Mouse (Mus musculus) kidney, embryonic 14.5 days (tissue): ENCODE data around the gene Rtkn2. TPM values are rescaled to one million over a fixed set of nuclear protein-coding genes. Genes with fewer than 3 reads are reported as not detected.

ENCODE experiments used
- ATAC-seq: fragments of 200-750 bp; cut with Nextera tagmentation; 2 replicates; pipeline ENCODE4 v1.8.0; 2017; ENCODE audit warnings: moderate number of reproducible peaks, mild to moderate bottlenecking, moderate TSS enrichment, moderate library complexity; ENCODE audit not compliant: low FRiP score, low TSS enrichment
- H3K27ac ChIP-seq: fragments of 300-500 bp; sonication (generic); 2 replicates; pipeline ENCODE4 v1.5.1; 2014; ENCODE audit warnings: low read depth, mild to moderate bottlenecking, low read length, moderate library complexity, mixed read lengths
- H3K27me3 ChIP-seq: fragments of 300-500 bp; sonication (generic); 2 replicates; pipeline ENCODE4 v1.6.1; 2014; ENCODE audit warnings: mild to moderate bottlenecking, low read length; ENCODE audit not compliant: control insufficient read depth, insufficient read depth
- H3K36me3 ChIP-seq: fragments of 300-500 bp; sonication (generic); 2 replicates; pipeline ENCODE4 v1.6.1; 2014; ENCODE audit warnings: low read length, mixed read lengths; ENCODE audit not compliant: control insufficient read depth, insufficient read depth
- H3K4me1 ChIP-seq: fragments of 300-500 bp; sonication (generic); 2 replicates; pipeline ENCODE4 v1.6.1; 2014; ENCODE audit warnings: low read length, mixed read lengths; ENCODE audit not compliant: control insufficient read depth, insufficient read depth
- H3K4me2 ChIP-seq: fragments of 300-500 bp; sonication (generic); replicated peaks from 2 replicates; pipeline ENCODE4 v1.6.1; 2014; ENCODE audit warnings: low read depth, mild to moderate bottlenecking, low read length
- H3K4me3 ChIP-seq: fragments of 300-500 bp; sonication (generic); 2 replicates; pipeline ENCODE4 v1.5.1; 2014; ENCODE audit warnings: mild to moderate bottlenecking, low read length
- H3K9ac ChIP-seq: fragments of 300-500 bp; sonication (generic); 2 replicates; pipeline ENCODE4 v1.6.1; 2014; ENCODE audit warnings: low read depth, mild to moderate bottlenecking, low read length, moderate library complexity
- H3K9me3 ChIP-seq: fragments of 300-500 bp; sonication (generic); 2 replicates; pipeline ENCODE4 v1.6.1; 2016; ENCODE audit warnings: low read length; ENCODE audit not compliant: control insufficient read depth
- WGBS: fragments of 180-500 bp; shearing (Covaris S2); extraction: QIAGEN DNeasy Blood & Tissue Kit; methylation state at CpG from one replicate; pipeline ENCODE4 v1.1.7; 2014; 5-methylcytosine and 5-hydroxymethylcytosine counted together
- polyA plus RNA-seq: library from polyadenylated mRNA; unstranded; fragments of >200 nt; fragmentation: Nextera tagmentation; extraction: Ambion mirVana; gene quantifications from 2 replicates; pipeline ENCODE4 v1.2.1, GENCODE M21; 2014

The Rtkn2 gene
- polyA plus RNA-seq, 1 experiment from 2014 or later: 11.5 TPM

- Histone ChIP-seq H3K27ac (no peak overlapping the region), H3K4me3 (no peak overlapping the region), H3K9ac (no peak overlapping the region), H3K4me2 (no peak overlapping the region), H3K9me3 (no peaks in the 10 kb centered on the region), H3K27me3 (no peaks in the 10 kb centered on the region), H3K4me1 (peaks cover 7% of the 10 kb centered on the region; the same call in 1 of the 2 replicates), H3K36me3 (peaks cover 7% of the 10 kb centered on the region)
- 62% methylated on average over 15 of the region's 15 CpGs for WGBS
- ATAC-seq: no peak
Observed at GRCm38 (mm10) chr10:68089435-68090196, 110.2 kb downstream of the Rtkn2 start.

GRCm38 (mm10) chr10:68090197-68090535 is 110.8 kb downstream of the Rtkn2 start:
- 62% methylated on average over 4 of the region's 4 CpGs for WGBS
- no peak overlapping the region for H3K4me3 ChIP-seq
- peaks cover 13% of the 10 kb centered on the region for H3K36me3 ChIP-seq
- no peak overlapping the region for H3K9ac ChIP-seq
- no peak overlapping the region for H3K27ac ChIP-seq
- peaks cover 7% of the 10 kb centered on the region; the same call in 1 of the 2 replicates for H3K4me1 ChIP-seq
- no peaks in the 10 kb centered on the region for H3K27me3 ChIP-seq
- H3K9me3 ChIP-seq: no peaks in the 10 kb centered on the region
- no peak overlapping the region for H3K4me2 ChIP-seq
- ATAC-seq: peak; percentile 62; the same call in 1 of the 2 replicates

DNA sequence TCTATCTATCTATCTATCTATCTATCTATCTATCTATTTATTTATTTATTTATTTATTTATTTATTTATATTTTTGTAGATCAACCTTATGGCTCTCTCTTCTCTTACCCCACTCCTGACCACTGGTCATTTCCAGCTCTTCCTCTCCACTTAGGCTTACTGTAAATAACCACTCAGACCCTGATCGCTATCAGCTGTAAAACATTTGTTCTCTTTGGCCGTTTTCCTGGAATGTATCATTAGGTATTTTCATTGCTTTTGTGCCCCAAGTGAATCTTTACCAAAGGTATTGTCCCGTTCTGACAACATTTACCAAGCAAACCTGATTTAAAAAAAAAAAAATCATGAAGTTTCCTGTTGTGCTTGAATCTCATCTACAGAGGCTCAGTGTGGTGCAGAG is 111.2 kb downstream of the Rtkn2 start:
- Histone ChIP-seq H3K36me3 (peaks cover 16% of the 10 kb centered on the region), H3K27ac (no peak overlapping the region), H3K4me2 (no peak overlapping the region), H3K9ac (no peak overlapping the region), H3K9me3 (no peaks in the 10 kb centered on the region), H3K4me1 (peaks cover 7% of the 10 kb centered on the region; the same call in 1 of the 2 replicates), H3K27me3 (no peaks in the 10 kb centered on the region), H3K4me3 (no peak overlapping the region)
- WGBS: 64% methylated on average over 3 of the region's 3 CpGs
- no peak for ATAC-seq

- H3K9me3 ChIP-seq: no peaks in the 10 kb centered on the region
- H3K4me2 ChIP-seq: no peak overlapping the region
- H3K9ac ChIP-seq: no peak overlapping the region
- peaks cover 17% of the 10 kb centered on the region for H3K36me3 ChIP-seq
- H3K4me3 ChIP-seq: no peak overlapping the region
- ATAC-seq: no peak
- H3K27ac ChIP-seq: no peak overlapping the region
- 77% methylated on average over 11 of the region's 11 CpGs for WGBS
- H3K4me1 ChIP-seq: peaks cover 7% of the 10 kb centered on the region; the same call in 1 of the 2 replicates
- no peaks in the 10 kb centered on the region for H3K27me3 ChIP-seq
Observed at GRCm38 (mm10) chr10:68091011-68091410, 111.6 kb downstream of the Rtkn2 start.

DNA sequence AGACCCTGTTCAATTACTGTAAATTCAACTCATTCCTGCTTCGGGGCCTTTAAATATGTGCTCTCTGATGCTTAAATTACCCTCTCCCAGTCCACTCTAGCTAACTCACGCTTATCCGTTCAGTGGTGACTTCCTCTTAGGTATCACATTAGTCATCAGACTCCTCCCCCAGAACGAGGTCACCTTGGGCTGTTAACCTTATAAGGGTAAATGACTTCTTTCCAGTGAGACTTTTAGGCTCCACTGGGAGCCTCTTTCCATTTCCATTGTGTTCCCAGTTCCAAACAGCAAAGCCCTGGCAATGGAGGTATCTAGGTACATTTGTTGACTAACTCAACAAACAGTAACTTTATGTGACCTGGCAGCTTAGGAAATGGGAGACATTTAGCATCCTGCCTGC is 112.5 kb downstream of the Rtkn2 start:
- Histone ChIP-seq H3K4me3 (no peak overlapping the region), H3K9me3 (no peaks in the 10 kb centered on the region), H3K27me3 (no peaks in the 10 kb centered on the region), H3K9ac (no peak overlapping the region), H3K4me2 (no peak overlapping the region), H3K27ac (no peak overlapping the region), H3K4me1 (peaks cover 7% of the 10 kb centered on the region; the same call in 1 of the 2 replicates), H3K36me3 (peaks cover 26% of the 10 kb centered on the region)
- no peak for ATAC-seq
- 49% methylated on average over 4 of the region's 4 CpGs for WGBS

DNA sequence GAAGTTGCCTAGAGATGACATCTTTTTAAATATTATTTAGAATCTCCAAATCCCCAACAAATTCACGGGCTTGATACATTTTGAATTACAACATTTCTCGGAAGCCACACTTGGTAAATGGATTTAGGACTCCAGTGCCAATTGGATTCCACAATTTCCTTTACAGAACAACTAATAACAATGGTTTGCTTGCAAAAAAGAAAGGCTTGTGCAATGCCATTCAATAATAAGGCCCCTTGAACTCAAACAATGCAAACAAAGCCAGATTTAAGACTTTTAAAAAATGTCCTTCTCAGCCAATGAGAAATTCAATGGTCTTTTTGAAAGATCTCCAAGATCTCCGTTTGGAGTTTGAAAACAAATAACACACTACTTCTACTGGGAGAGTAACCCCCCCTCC is 114.1 kb downstream of the Rtkn2 start:
- Histone ChIP-seq H3K4me2 (no peak overlapping the region), H3K27me3 (no peaks in the 10 kb centered on the region), H3K4me1 (peaks cover 7% of the 10 kb centered on the region; the same call in 1 of the 2 replicates), H3K9me3 (no peaks in the 10 kb centered on the region), H3K9ac (no peak overlapping the region), H3K36me3 (peaks cover 42% of the 10 kb centered on the region), H3K4me3 (no peak overlapping the region), H3K27ac (no peak overlapping the region)
- 84% methylated on average over 3 of the region's 3 CpGs for WGBS
- no peak for ATAC-seq

DNA sequence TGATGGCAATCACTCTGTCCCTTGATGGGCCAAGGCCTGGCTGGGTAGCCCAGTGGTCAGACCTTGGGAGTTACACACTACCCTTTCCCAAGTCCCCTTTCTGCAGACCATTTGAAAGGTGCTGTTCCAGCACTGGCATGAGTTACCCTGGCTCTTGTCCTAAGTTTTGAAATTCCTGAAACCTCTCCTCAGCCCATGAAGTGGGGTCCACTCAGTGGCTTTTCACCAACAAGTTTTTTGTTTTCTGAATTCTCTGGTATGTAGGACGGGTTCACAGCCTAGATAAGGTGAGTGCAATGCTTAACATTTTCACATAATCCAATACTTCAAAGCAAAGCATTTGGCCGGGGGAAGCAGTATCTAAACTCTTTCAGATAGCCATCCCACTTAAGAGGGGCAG is 115.8 kb downstream of the Rtkn2 start:
- H3K9me3 ChIP-seq: no peaks in the 10 kb centered on the region
- H3K27me3 ChIP-seq: no peaks in the 10 kb centered on the region
- peaks cover 46% of the 10 kb centered on the region for H3K36me3 ChIP-seq
- WGBS: 92% methylated on average over 2 of the region's 2 CpGs
- no peak overlapping the region for H3K9ac ChIP-seq
- peaks cover 7% of the 10 kb centered on the region; the same call in 1 of the 2 replicates for H3K4me1 ChIP-seq
- no peak overlapping the region for H3K4me3 ChIP-seq
- no peak for ATAC-seq
- no peak overlapping the region for H3K27ac ChIP-seq
- no peak overlapping the region for H3K4me2 ChIP-seq

GRCm38 (mm10) chr10:68096395-68096794 is 117.0 kb downstream of the Rtkn2 start:
- WGBS: 95% methylated on average over 12 of the region's 12 CpGs
- no peaks in the 10 kb centered on the region for H3K9me3 ChIP-seq
- H3K27ac ChIP-seq: no peak overlapping the region
- H3K36me3 ChIP-seq: peaks cover 55% of the 10 kb centered on the region
- H3K27me3 ChIP-seq: no peaks in the 10 kb centered on the region
- H3K4me1 ChIP-seq: no peaks in the 10 kb centered on the region
- H3K9ac ChIP-seq: no peak overlapping the region
- no peak overlapping the region for H3K4me3 ChIP-seq
- no peak for ATAC-seq
- H3K4me2 ChIP-seq: no peak overlapping the region

GRCm38 (mm10) chr10:68097821-68098675 is 118.7 kb downstream of the Rtkn2 start:
- Histone ChIP-seq H3K36me3 (peaks cover 60% of the 10 kb centered on the region), H3K27me3 (no peaks in the 10 kb centered on the region), H3K4me3 (no peak overlapping the region), H3K9ac (no peak overlapping the region), H3K4me2 (no peak overlapping the region), H3K9me3 (no peaks in the 10 kb centered on the region), H3K4me1 (no peaks in the 10 kb centered on the region; the same call in 1 of the 2 replicates), H3K27ac (no peak overlapping the region)
- no peak for ATAC-seq
- 92% methylated on average over 19 of the region's 19 CpGs for WGBS
